10 mouse cellular contexts compared by ENCODE assay signal in the genomic region with DNA sequence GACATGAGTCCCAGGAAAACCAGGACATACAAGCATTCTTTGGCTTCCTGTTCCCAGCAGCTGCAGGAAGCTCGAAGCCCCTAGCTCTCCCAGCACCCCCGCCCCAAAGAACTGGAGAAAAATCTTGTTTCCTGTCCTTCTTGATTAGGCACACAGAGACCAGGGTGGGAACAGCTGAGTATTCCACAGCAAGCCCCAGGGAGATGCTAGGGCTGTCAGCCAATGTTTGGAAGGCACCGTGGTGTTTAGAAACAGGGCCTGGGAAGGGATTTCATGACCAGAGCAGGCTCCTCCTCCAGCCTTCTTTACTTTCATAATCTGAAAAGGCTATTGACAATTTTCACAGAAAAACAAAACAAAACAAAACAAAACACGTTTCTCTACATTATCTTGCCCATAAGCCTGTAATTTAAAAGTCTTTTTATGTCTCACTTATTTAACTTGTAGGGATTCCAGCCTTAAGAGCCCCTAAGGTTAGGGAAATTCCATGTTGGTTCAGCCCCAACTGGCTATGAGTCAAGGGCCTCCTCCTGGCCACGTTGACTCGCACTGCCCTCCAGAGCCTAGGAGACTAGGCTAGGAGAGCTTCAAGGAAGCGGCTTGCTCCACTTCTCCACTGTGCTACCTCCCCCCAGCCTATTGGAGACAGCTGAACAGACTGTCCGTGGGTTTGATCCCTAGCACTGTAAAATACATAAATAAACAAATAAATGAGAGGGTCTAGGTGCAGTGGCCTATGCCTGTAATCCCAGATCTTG. TPM values are rescaled to one million over a fixed set of nuclear protein-coding genes. Genes with fewer than 3 reads are reported as not detected.
A peak's percentile ranks its signal among the peaks of the same experiment; 100 is the strongest.
DNase-seq lines count a peak whose midpoint lies in the region; ATAC-seq and TF ChIP-seq lines count a peak whose summit lies in the region.
"Had no signal": no experiment of that assay in that cellular context is flagged by ENCODE, and none has a peak within 500 bp of the region (broad histone marks: within the 10 kb centered on the region; RNA-seq: fewer than 3 reads in every experiment).

No protein-coding gene starts in this region.

- H3K27ac ChIP-seq in liver, adult 2 months (replicated peaks; ENCODE audit: insufficient read depth, low read depth, low read length) = peak overlapping the region; percentile 12
- H3K27ac ChIP-seq in liver, embryonic 11.5 days (ENCODE audit: low read depth, low read length) = no peak overlapping the region
- peak overlapping the region; percentile 3 for H3K27ac ChIP-seq in kidney, adult 2 months (ENCODE audit: insufficient read depth, low read depth, low read length)

- no peaks in the 10 kb centered on the region for H3K36me3 ChIP-seq in liver, adult 2 months (ENCODE audit: control insufficient read depth, insufficient read depth, low read length)
- H3K36me3 ChIP-seq in liver, embryonic 11.5 days (ENCODE audit: control insufficient read depth, insufficient read depth, low read length) = no peaks in the 10 kb centered on the region
- H3K36me3 ChIP-seq in kidney, adult 2 months (ENCODE audit: control insufficient read depth, insufficient read depth, low read length) = no peaks in the 10 kb centered on the region
- H3K36me3 ChIP-seq: G1E had no signal

- WGBS in liver, adult 2 months = 20% methylated on average over 8 of the region's 8 CpGs
- 32% methylated on average over 8 of the region's 8 CpGs for WGBS in liver, embryonic 11.5 days
- WGBS in kidney, adult 2 months = 20% methylated on average over 8 of the region's 8 CpGs

- peaks cover 6% of the 10 kb centered on the region for H3K4me1 ChIP-seq in liver, adult 2 months (ENCODE audit: control insufficient read depth, insufficient read depth, low read length)
- no peaks in the 10 kb centered on the region for H3K4me1 ChIP-seq in liver, embryonic 11.5 days (replicated peaks; ENCODE audit: control insufficient read depth, insufficient read depth, low read length)
- H3K4me1 ChIP-seq in kidney, adult 2 months (ENCODE audit: control insufficient read depth, insufficient read depth, low read length) = peaks cover 8% of the 10 kb centered on the region

- 0 out of 2 replicates have a peak, but pooled peaks have one; percentile 7 for TF ChIP-seq POLR2A in liver, adult 2 months (IDR thresholded peaks at IDR 0.05; ENCODE audit: extremely low read depth, insufficient read depth, low read length)
- no peak for TF ChIP-seq POLR2A in kidney, adult 2 months (IDR thresholded peaks at IDR 0.05; ENCODE audit: low read depth, low read length)

- H3K9me3 ChIP-seq in liver, embryonic 11.5 days (ENCODE audit: control insufficient read depth, low read length) = no peaks in the 10 kb centered on the region
- H3K9me3 ChIP-seq: G1E had no signal

- TF ChIP-seq CTCF in liver, adult 2 months (IDR thresholded peaks at IDR 0.05; ENCODE audit: low read depth, low read length) = 0 out of 2 replicates have a peak, but pooled peaks have one; percentile 6
- TF ChIP-seq CTCF in kidney, adult 2 months (conservative IDR thresholded peaks at IDR 0.05; ENCODE audit: insufficient read depth, insufficient read length, low read depth, low read length) = no peak

- no peaks in the 10 kb centered on the region for H3K79me2 ChIP-seq in liver, adult 2 months (ENCODE audit: control insufficient read depth, insufficient read depth, low read length)

- peak; percentile 75 for DNase-seq in liver, adult 2 months (ENCODE audit: extremely low read depth, low read depth, low spot score)
- no peak for DNase-seq in liver, embryonic 11.5 days (ENCODE audit: low spot score)
- DNase-seq in gastrocnemius, postnatal 25 days = peak; percentile 91
- peak; percentile 85 for DNase-seq in kidney, adult 2 months
- DNase-seq in ovary, adult 18-20 months (ENCODE audit: low spot score) = peak; percentile 62
- DNase-seq in thymus, postnatal 14 days = no peak
- no peak for DNase-seq in c-Kit-positive CD71-positive TER-119-positive erythroid progenitor cells, embryonic 14.5 days (ENCODE audit: low spot score)

- ATAC-seq in liver, embryonic 11.5 days (replicated peaks; ENCODE audit: low FRiP score) = no peak
- ATAC-seq in monocyte, adult 5-6 weeks (replicated peaks; ENCODE audit: insufficient number of reproducible peaks, low FRiP score, low TSS enrichment, poor library complexity, severe bottlenecking) = no peak

- H3K9ac ChIP-seq in liver, adult 2 months (ENCODE audit: low read depth, low read length) = no peak overlapping the region
- no peak overlapping the region for H3K9ac ChIP-seq in liver, embryonic 11.5 days (ENCODE audit: low read depth, low read length)

- no peak overlapping the region for H3K4me2 ChIP-seq in liver, embryonic 11.5 days

- no peaks in the 10 kb centered on the region for H3K27me3 ChIP-seq in liver, adult 2 months (ENCODE audit: control insufficient read depth, insufficient read depth, low read length)
- no peaks in the 10 kb centered on the region for H3K27me3 ChIP-seq in liver, embryonic 11.5 days (replicated peaks; ENCODE audit: control insufficient read depth, insufficient read depth, low read length)
- H3K27me3 ChIP-seq in kidney, adult 2 months (replicated peaks; ENCODE audit: control insufficient read depth, insufficient read depth, low read length) = no peaks in the 10 kb centered on the region

- no peak overlapping the region for H3K4me3 ChIP-seq in liver, adult 2 months (ENCODE audit: insufficient read depth, low read depth, low read length)
- no peak overlapping the region for H3K4me3 ChIP-seq in liver, embryonic 11.5 days (ENCODE audit: low read depth, low read length)
- H3K4me3 ChIP-seq in kidney, adult 2 months (ENCODE audit: insufficient read depth, low read depth, low read length) = no peak overlapping the region
- H3K4me3 ChIP-seq: erythroblast, embryonic 14.5 days had no signal

RNA-seq across cellular contexts. Expression of a gene that starts 10.0 kb away (rescaled TPM):
- 5.8 and 9.0 TPM in 2 replicates for total RNA-seq in liver, adult 2 months (2014; rRNA removed)
- 15.9 and 21.2 TPM in 2 replicates for polyA plus RNA-seq in liver, adult 2 months (2012; rRNA removed)
- 11.3 and 13.9 TPM in 2 replicates for polyA plus RNA-seq in liver, embryonic 11.5 days (2014; fragmentation: Nextera tagmentation; extraction: Ambion mirVana)
- 10 to 100 TPM in 1 of 2 experiments, 1 to 10 TPM in 1; 8.2 to 12.1 TPM for total RNA-seq in gastrocnemius, postnatal 25 days (2021)
- 38.9 and 39.3 TPM in 2 replicates for polyA plus RNA-seq in kidney, adult 2 months (2012; rRNA removed)
- 1.1 to 1.9 TPM (median 1.6 TPM) in 3 replicates for total RNA-seq in monocyte, adult 5-6 weeks (2017)
- polyA plus RNA-seq: erythroblast, embryonic 14.5 days had no signal

RNA-seq across cellular contexts. Expression of a gene that starts 16.4 kb away (rescaled TPM):
- 65.5 and 66.6 TPM in 2 replicates for total RNA-seq in liver, adult 2 months (2014; rRNA removed)
- polyA plus RNA-seq in liver, adult 2 months (2012; rRNA removed) = 45.8 and 54.5 TPM in 2 replicates
- polyA plus RNA-seq in liver, embryonic 11.5 days (2014; fragmentation: Nextera tagmentation; extraction: Ambion mirVana) = 16.0 and 16.5 TPM in 2 replicates
- total RNA-seq in gastrocnemius, postnatal 25 days (2021) = 1 to 10 TPM; 1.6 to 1.8 TPM
- polyA plus RNA-seq in kidney, adult 2 months (2012; rRNA removed) = 77.5 and 84.2 TPM in 2 replicates
- 0.57 to 1.1 TPM in 2 of 3 replicates, not detected in the other for total RNA-seq in monocyte, adult 5-6 weeks (2017)
- polyA plus RNA-seq: erythroblast, embryonic 14.5 days had no signal

RNA-seq across cellular contexts. Expression of a gene that starts 16.5 kb away (rescaled TPM):
- total RNA-seq in liver, adult 2 months (2014; rRNA removed) = 20.7 and 28.8 TPM in 2 replicates
- 24.9 and 29.9 TPM in 2 replicates for polyA plus RNA-seq in liver, adult 2 months (2012; rRNA removed)
- polyA plus RNA-seq in liver, embryonic 11.5 days (2014; fragmentation: Nextera tagmentation; extraction: Ambion mirVana) = 41.1 and 41.5 TPM in 2 replicates
- 100 to 1,000 TPM; 169 to 183 TPM for total RNA-seq in gastrocnemius, postnatal 25 days (2021)
- polyA plus RNA-seq in kidney, adult 2 months (2012; rRNA removed) = 66.8 and 67.2 TPM in 2 replicates
- total RNA-seq in monocyte, adult 5-6 weeks (2017) = 3.2 to 5.7 TPM (median 5.0 TPM) in 3 replicates

RNA-seq across cellular contexts. Expression of a gene that starts 25.7 kb away (rescaled TPM):
- total RNA-seq in liver, adult 2 months (2014; rRNA removed) = 123 TPM in 2 replicates
- 64.7 and 82.8 TPM in 2 replicates for polyA plus RNA-seq in liver, adult 2 months (2012; rRNA removed)
- polyA plus RNA-seq in liver, embryonic 11.5 days (2014; fragmentation: Nextera tagmentation; extraction: Ambion mirVana) = 254 and 264 TPM in 2 replicates
- 100 to 1,000 TPM; 104 to 120 TPM for total RNA-seq in gastrocnemius, postnatal 25 days (2021)
- polyA plus RNA-seq in kidney, adult 2 months (2012; rRNA removed) = 125 and 179 TPM in 2 replicates
- total RNA-seq in monocyte, adult 5-6 weeks (2017) = 777 to 880 TPM (median 867 TPM) in 3 replicates

RNA-seq across cellular contexts. Expression of a gene that starts 25.7 kb away (rescaled TPM):
- total RNA-seq in liver, adult 2 months (2014; rRNA removed) = 17.7 and 17.9 TPM in 2 replicates
- 35.2 and 41.2 TPM in 2 replicates for polyA plus RNA-seq in liver, adult 2 months (2012; rRNA removed)
- polyA plus RNA-seq in liver, embryonic 11.5 days (2014; fragmentation: Nextera tagmentation; extraction: Ambion mirVana) = 14.9 and 16.1 TPM in 2 replicates
- total RNA-seq in gastrocnemius, postnatal 25 days (2021) = 10 to 100 TPM; 25.0 to 30.8 TPM
- 53.0 and 55.3 TPM in 2 replicates for polyA plus RNA-seq in kidney, adult 2 months (2012; rRNA removed)
- 9.4 to 19.9 TPM (median 16.0 TPM) in 3 replicates for total RNA-seq in monocyte, adult 5-6 weeks (2017)

Comparison
In these comparisons a context has a peak if more than half of its experiments do, and no peak if none do; other contexts are left out.
1. DNase-seq: peak in liver, adult 2 months (single experiment), gastrocnemius, postnatal 25 days (single experiment), kidney, adult 2 months (single experiment) and ovary, adult 18-20 months (single experiment); none in liver, embryonic 11.5 days (single experiment), thymus, postnatal 14 days (single experiment) and c-Kit-positive CD71-positive TER-119-positive erythroid progenitor cells, embryonic 14.5 days (single experiment).
2. RNA of a gene that starts 16.4 kb away (total RNA-seq): 65.5 to 66.6 TPM in liver, adult 2 months; 1.6 to 1.8 TPM in gastrocnemius, postnatal 25 days and 0.57 to 1.1 TPM in monocyte, adult 5-6 weeks; every median in the first group is over 10 times any median in the second.